ENCODE assay signal across 14 mouse cellular contexts in genomic region chr8:19778891-19779290, GRCm38 (mm10). TPM values are rescaled to one million over a fixed set of nuclear protein-coding genes. Genes with fewer than 3 reads are reported as not detected.
"Had no signal": no experiment of that assay in that cellular context is flagged by ENCODE, and none has a peak within 500 bp of the region (broad histone marks: within the 10 kb centered on the region; RNA-seq: fewer than 3 reads in every experiment).

No protein-coding gene starts in this region.

RNA-seq across cellular contexts. Expression of gene 4930467E23Rik, which starts 49.5 kb away (rescaled TPM):
- polyA plus RNA-seq: embryonic facial prominence, embryonic 10.5 days; embryonic facial prominence, embryonic 11.5 days; embryonic facial prominence, embryonic 12.5 days; embryonic facial prominence, embryonic 13.5 days; embryonic facial prominence, embryonic 14.5 days; erythroblast, embryonic 14.5 days; forebrain, embryonic 10.5 days; forebrain, embryonic 11.5 days; forebrain, embryonic 13.5 days; forebrain, embryonic 14.5 days; forebrain, embryonic 15.5 days; forebrain, embryonic 16.5 days; forebrain, postnatal 0 days; gonadal fat pad, adult 2 months had no signal
